Comparison of ENCODE assay signal across 11 mouse cellular contexts in the genomic region with DNA sequence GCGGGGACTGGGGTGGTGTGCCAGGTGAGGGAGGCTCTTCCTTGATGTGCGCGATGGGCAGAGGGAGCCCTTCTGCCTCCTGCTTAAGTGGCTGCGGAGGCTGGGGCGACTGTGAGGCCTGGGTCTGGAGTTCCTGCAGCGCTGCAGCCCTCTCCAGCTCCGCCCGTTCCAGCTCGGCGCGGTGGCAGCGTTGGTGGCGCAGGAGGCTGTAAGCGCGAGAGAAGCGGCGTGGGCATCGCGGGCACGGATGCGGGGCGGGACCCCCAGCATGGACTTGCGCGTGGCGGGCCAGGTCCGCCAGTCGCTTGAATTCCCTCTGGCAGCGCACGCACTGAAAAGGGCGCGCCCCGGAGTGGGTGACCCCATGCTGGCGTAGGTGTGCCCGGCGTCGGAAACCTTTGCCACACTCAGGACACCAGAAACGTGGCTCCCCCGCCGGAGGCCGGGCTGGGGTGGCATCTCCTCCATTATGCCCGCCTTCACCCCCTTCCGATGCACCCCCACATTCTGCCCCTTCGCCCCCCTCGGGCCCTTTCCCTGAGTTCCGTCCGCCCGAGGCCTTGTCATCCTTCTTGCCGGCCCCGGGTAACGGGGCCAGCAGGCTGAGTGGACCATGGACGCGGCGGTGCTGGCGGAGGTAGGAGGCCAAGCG. TPM values are rescaled to one million over a fixed set of nuclear protein-coding genes. Genes with fewer than 3 reads are reported as not detected.
DNase-seq lines count a peak whose midpoint lies in the region; ATAC-seq and TF ChIP-seq lines count a peak whose summit lies in the region.
"Had no signal": no experiment of that assay in that cellular context is flagged by ENCODE, and none has a peak within 500 bp of the region (broad histone marks: within the 10 kb centered on the region; RNA-seq: fewer than 3 reads in every experiment).

No protein-coding gene starts in this region.

- H3K4me2 ChIP-seq in heart, embryonic 11.5 days, result peak overlapping the region; percentile 67
- H3K4me2 ChIP-seq in forebrain, embryonic 12.5 days, result peak overlapping the region; percentile 82
- no peak overlapping the region; the same call in 1 of the 2 replicates for H3K4me2 ChIP-seq in limb, embryonic 14.5 days (replicated peaks; ENCODE audit: low read depth, low read length, severe bottlenecking)
- H3K4me2 ChIP-seq: liver, embryonic 15.5 days had no signal

- DNase-seq in heart, postnatal 36 days, result no peak
- no peak for DNase-seq in ES-E14 (ENCODE audit: low read depth, low spot score)
- no peak for DNase-seq in limb, embryonic 14.5 days (ENCODE audit: low spot score)
- no peak for DNase-seq in layer of hippocampus, adult 9-10 months (ENCODE audit: low spot score)
- no peak for DNase-seq in kidney, adult 18-20 months
- DNase-seq: B cell, adult 2 months; kidney, postnatal 36 days had no signal

- ATAC-seq in heart, embryonic 11.5 days (replicated peaks; ENCODE audit: insufficient number of reproducible peaks, low FRiP score, low TSS enrichment), result no peak
- ATAC-seq in forebrain, embryonic 12.5 days (ENCODE audit: low FRiP score), result no peak
- ATAC-seq in limb, embryonic 14.5 days (ENCODE audit: low FRiP score, low read depth), result no peak
- no peak for ATAC-seq in frontal cortex, adult (ENCODE audit: low TSS enrichment)

- H3K9ac ChIP-seq in heart, embryonic 11.5 days (ENCODE audit: low read depth, low read length), result peak overlapping the region; percentile 16
- no peak overlapping the region; the same call in 1 of the 2 replicates for H3K9ac ChIP-seq in ES-E14 (ENCODE audit: insufficient read depth, low read depth, low read length, poor library complexity, severe bottlenecking)
- peak overlapping the region; percentile 33; the same call in 1 of the 2 replicates for H3K9ac ChIP-seq in forebrain, embryonic 12.5 days
- H3K9ac ChIP-seq in limb, embryonic 14.5 days (ENCODE audit: low read depth, low read length, severe bottlenecking), result no peak overlapping the region
- H3K9ac ChIP-seq: liver, embryonic 15.5 days had no signal

- TF ChIP-seq POLR2A in limb, embryonic 14.5 days (IDR thresholded peaks at IDR 0.05; ENCODE audit: borderline replicate concordance, extremely low read depth, insufficient read depth, insufficient read length), result no peak

- peak overlapping the region; percentile 62 for H3K4me3 ChIP-seq in heart, embryonic 11.5 days (ENCODE audit: low read depth, low read length)
- peak overlapping the region; percentile 46 to 48 for H3K4me3 ChIP-seq in ES-E14 (ENCODE audit: insufficient read depth in 1 of 2, low read depth in 1 of 2, low read length in 2 of 2, poor library complexity in 1 of 2, severe bottlenecking in 1 of 2)
- peak overlapping the region; percentile 68 for H3K4me3 ChIP-seq in forebrain, embryonic 12.5 days (replicated peaks)
- peak overlapping the region; percentile 7; the same call in 1 of the 2 replicates for H3K4me3 ChIP-seq in limb, embryonic 14.5 days (replicated peaks; ENCODE audit: low read length)
- H3K4me3 ChIP-seq: liver, embryonic 15.5 days had no signal

- peaks cover 29% of the 10 kb centered on the region for H3K27me3 ChIP-seq in heart, embryonic 11.5 days (ENCODE audit: control insufficient read depth, insufficient read depth, low read length)
- peaks cover 25% of the 10 kb centered on the region for H3K27me3 ChIP-seq in forebrain, embryonic 12.5 days
- peaks cover 16% of the 10 kb centered on the region for H3K27me3 ChIP-seq in limb, embryonic 14.5 days (ENCODE audit: control insufficient read depth, insufficient read depth, low read length)

- in situ Hi-C loops in ES-E14 (cut with MboI; ENCODE audit: low sequenced_read_pairs in 2 of 2, unreplicated experiment in 2 of 2), result no loop called here

- peaks cover 16% of the 10 kb centered on the region for H3K4me1 ChIP-seq in heart, embryonic 11.5 days (ENCODE audit: control insufficient read depth, insufficient read depth, low read length)
- peaks cover 0 to 3% of the 10 kb centered on the region in 2 experiments; a peak in 1 of 4 replicates for H3K4me1 ChIP-seq in ES-E14 (ENCODE audit: control insufficient read depth in 2 of 2, insufficient read depth in 2 of 2, low read length in 2 of 2, poor library complexity in 1 of 2)
- peaks cover 36% of the 10 kb centered on the region for H3K4me1 ChIP-seq in forebrain, embryonic 12.5 days
- peaks cover 17% of the 10 kb centered on the region for H3K4me1 ChIP-seq in limb, embryonic 14.5 days (ENCODE audit: control insufficient read depth, insufficient read depth, low read length)
- H3K4me1 ChIP-seq: liver, embryonic 15.5 days had no signal

- intact Hi-C loops in heart, postnatal 36 days (cut with DNase I), result no loop called here

- H3K9me3 ChIP-seq in heart, embryonic 11.5 days (replicated peaks; ENCODE audit: control insufficient read depth, low read length), result peaks cover 6% of the 10 kb centered on the region; the same call in 1 of the 2 replicates
- no peaks in the 10 kb centered on the region for H3K9me3 ChIP-seq in ES-E14 (ENCODE audit: control insufficient read depth, insufficient read depth, low read depth, low read length)
- H3K9me3 ChIP-seq in forebrain, embryonic 12.5 days, result peaks cover 18% of the 10 kb centered on the region; the same call in 1 of the 2 replicates
- 0 out of 2 replicates have a peak, but pooled peaks cover 3% of the 10 kb centered on the region for H3K9me3 ChIP-seq in limb, embryonic 14.5 days (ENCODE audit: control insufficient read depth, low read length)
- H3K9me3 ChIP-seq: liver, embryonic 15.5 days had no signal

- 23% methylated on average over 55 of the region's 55 CpGs for WGBS in heart, embryonic 11.5 days (ENCODE audit: insufficient replicate concordance)
- WGBS in forebrain, embryonic 12.5 days, result 36% methylated on average over 46 of the region's 55 CpGs
- 45% methylated on average over 36 of the region's 55 CpGs for WGBS in limb, embryonic 14.5 days

- H3K36me3 ChIP-seq in heart, embryonic 11.5 days (ENCODE audit: control insufficient read depth, insufficient read depth, low read length), result peaks cover 9% of the 10 kb centered on the region
- no peaks in the 10 kb centered on the region for H3K36me3 ChIP-seq in ES-E14 (ENCODE audit: control insufficient read depth, insufficient read depth, low read length, poor library complexity, severe bottlenecking)
- H3K36me3 ChIP-seq in forebrain, embryonic 12.5 days (replicated peaks), result peaks cover 37% of the 10 kb centered on the region
- H3K36me3 ChIP-seq in limb, embryonic 14.5 days (ENCODE audit: control insufficient read depth, insufficient read depth, low read length), result peaks cover 24% of the 10 kb centered on the region
- H3K36me3 ChIP-seq: liver, embryonic 15.5 days had no signal

- no peak overlapping the region for H3K27ac ChIP-seq in heart, embryonic 11.5 days (ENCODE audit: low read depth, low read length)
- H3K27ac ChIP-seq in ES-E14 (ENCODE audit: insufficient read depth, low read depth, low read length, poor library complexity, severe bottlenecking), result no peak overlapping the region
- H3K27ac ChIP-seq in forebrain, embryonic 12.5 days, result no peak overlapping the region
- no peak overlapping the region for H3K27ac ChIP-seq in limb, embryonic 14.5 days (replicated peaks; ENCODE audit: low read depth, low read length)
- H3K27ac ChIP-seq: liver, embryonic 15.5 days had no signal

TF ChIP-seq in ES-E14, 5 proteins besides CTCF, POLR2A, EP300 and RAD21 (continues in another document):
- TF ChIP-seq HCFC1 (IDR thresholded peaks at IDR 0.05; ENCODE audit: borderline replicate concordance, insufficient read depth, low read length) (no peak), ZC3H11A (IDR thresholded peaks at IDR 0.05; ENCODE audit: borderline replicate concordance, low read depth, low read length) (no peak), CHD2 (IDR thresholded peaks at IDR 0.05; ENCODE audit: low read depth, low read length) (no peak), MAFK (IDR thresholded peaks at IDR 0.05; ENCODE audit: insufficient read depth, low read depth, low read length) (no peak)

RNA-seq across cellular contexts. Expression of a gene that starts 2.5 kb away (rescaled TPM):
- polyA plus RNA-seq in heart, embryonic 11.5 days (2014; fragmentation: Nextera tagmentation; extraction: Ambion mirVana), result 32.5 and 38.8 TPM in 2 replicates
- 10 to 100 TPM; 14.2 to 16.4 TPM for total RNA-seq in heart, postnatal 36 days (2021)
- 2.9 and 3.4 TPM in 2 replicates for total RNA-seq in ES-E14 (2012; rRNA removed)
- 55.9 and 56.9 TPM in 2 replicates for polyA plus RNA-seq in forebrain, embryonic 12.5 days (2016; fragmentation: Nextera tagmentation; extraction: Ambion mirVana)
- 97.6 and 196 TPM in 2 replicates for polyA plus RNA-seq in limb, embryonic 14.5 days (2012; rRNA removed)
- polyA plus RNA-seq in limb, embryonic 14.5 days (2014; fragmentation: Nextera tagmentation; extraction: Ambion mirVana), result 30.3 and 39.0 TPM in 2 replicates

RNA-seq across cellular contexts. Expression of a gene that starts 20.7 kb away (rescaled TPM):
- polyA plus RNA-seq in heart, embryonic 11.5 days (2014; fragmentation: Nextera tagmentation; extraction: Ambion mirVana), result 10.2 and 11.0 TPM in 2 replicates
- total RNA-seq in heart, postnatal 36 days (2021), result 10 to 100 TPM in 1 of 2 experiments, 1 to 10 TPM in 1; 9.7 to 10.4 TPM
- total RNA-seq in ES-E14 (2012; rRNA removed), result 2.6 and 3.9 TPM in 2 replicates
- polyA plus RNA-seq in forebrain, embryonic 12.5 days (2016; fragmentation: Nextera tagmentation; extraction: Ambion mirVana), result 9.5 and 9.6 TPM in 2 replicates
- 17.0 and 20.9 TPM in 2 replicates for polyA plus RNA-seq in limb, embryonic 14.5 days (2012; rRNA removed)
- 12.1 and 16.7 TPM in 2 replicates for polyA plus RNA-seq in limb, embryonic 14.5 days (2014; fragmentation: Nextera tagmentation; extraction: Ambion mirVana)

RNA-seq across cellular contexts. Expression of a gene that starts 21.0 kb away (rescaled TPM):
- polyA plus RNA-seq in heart, embryonic 11.5 days (2014; fragmentation: Nextera tagmentation; extraction: Ambion mirVana), result 25.5 and 25.9 TPM in 2 replicates
- total RNA-seq in heart, postnatal 36 days (2021), result 10 to 100 TPM; 17.0 to 21.6 TPM
- total RNA-seq in ES-E14 (2012; rRNA removed), result 45.9 and 47.4 TPM in 2 replicates
- 64.9 and 67.3 TPM in 2 replicates for polyA plus RNA-seq in forebrain, embryonic 12.5 days (2016; fragmentation: Nextera tagmentation; extraction: Ambion mirVana)
- 42.4 and 50.8 TPM in 2 replicates for polyA plus RNA-seq in limb, embryonic 14.5 days (2012; rRNA removed)
- 37.5 and 42.0 TPM in 2 replicates for polyA plus RNA-seq in limb, embryonic 14.5 days (2014; fragmentation: Nextera tagmentation; extraction: Ambion mirVana)

RNA-seq across cellular contexts. Expression of a gene that starts 21.8 kb away (rescaled TPM):
- polyA plus RNA-seq in heart, embryonic 11.5 days (2014; fragmentation: Nextera tagmentation; extraction: Ambion mirVana), result 0.89 TPM in 1 of 2 replicates, not detected in the other
- total RNA-seq in heart, postnatal 36 days (2021), result not detected
- total RNA-seq in ES-E14 (2012; rRNA removed), result not detected in 2 replicates
- 0.69 TPM in 1 of 2 replicates, not detected in the other for polyA plus RNA-seq in forebrain, embryonic 12.5 days (2016; fragmentation: Nextera tagmentation; extraction: Ambion mirVana)
- polyA plus RNA-seq in limb, embryonic 14.5 days (2012; rRNA removed), result not detected in 2 replicates
- polyA plus RNA-seq in limb, embryonic 14.5 days (2014; fragmentation: Nextera tagmentation; extraction: Ambion mirVana), result 0.57 and 1.9 TPM in 2 replicates

RNA-seq across cellular contexts. Expression of a gene that starts 22.5 kb away (rescaled TPM):
- polyA plus RNA-seq in heart, embryonic 11.5 days (2014; fragmentation: Nextera tagmentation; extraction: Ambion mirVana), result 0.44 and 0.49 TPM in 2 replicates
- 10 to 100 TPM; 31.5 to 45.5 TPM for total RNA-seq in heart, postnatal 36 days (2021)
- not detected in 2 replicates for total RNA-seq in ES-E14 (2012; rRNA removed)
- not detected in 2 replicates for polyA plus RNA-seq in forebrain, embryonic 12.5 days (2016; fragmentation: Nextera tagmentation; extraction: Ambion mirVana)
- 0.15 and 0.28 TPM in 2 replicates for polyA plus RNA-seq in limb, embryonic 14.5 days (2012; rRNA removed)
- polyA plus RNA-seq in limb, embryonic 14.5 days (2014; fragmentation: Nextera tagmentation; extraction: Ambion mirVana), result 0.06 and 0.12 TPM in 2 replicates
- polyA plus RNA-seq: liver, embryonic 15.5 days had no signal

Comparison
In these comparisons a context has a peak if more than half of its experiments do, and no peak if none do; other contexts are left out.
1. H3K4me3 ChIP-seq: peak in every context shown above with its lines; median percentile 68 in forebrain, embryonic 12.5 days; 62 in heart, embryonic 11.5 days; 47 in ES-E14; 7 in limb, embryonic 14.5 days.
2. H3K9ac ChIP-seq: peak in heart, embryonic 11.5 days (single experiment) and forebrain, embryonic 12.5 days (single experiment); none in ES-E14 (single experiment) and limb, embryonic 14.5 days (single experiment).